Comparison of ENCODE assay signal across 28 mouse cellular contexts in the genomic region with DNA sequence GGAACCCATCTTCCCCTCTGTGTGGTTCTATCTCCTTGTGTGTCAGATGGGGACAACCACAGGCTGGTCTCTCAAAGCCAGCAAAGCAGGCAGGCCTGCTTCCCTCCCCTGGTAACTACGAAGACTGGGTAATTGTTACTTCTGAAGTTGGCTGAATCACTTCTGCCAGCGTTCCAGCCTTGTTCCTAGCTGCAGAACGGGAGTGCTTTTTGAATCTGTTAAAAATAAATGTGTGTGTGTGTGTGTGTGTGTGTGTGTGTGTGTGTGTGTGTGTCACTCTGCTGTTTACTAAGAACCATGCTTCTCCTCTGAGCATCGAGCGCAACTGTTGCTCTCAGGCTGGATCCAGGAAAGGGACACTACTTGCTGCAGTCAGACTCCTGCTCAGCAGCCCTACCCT. TPM values are rescaled to one million over a fixed set of nuclear protein-coding genes. Genes with fewer than 3 reads are reported as not detected.
DNase-seq lines count a peak whose midpoint lies in the region; ATAC-seq lines count a peak whose summit lies in the region.
"Had no signal": no experiment of that assay in that cellular context is flagged by ENCODE, and none has a peak within 500 bp of the region (broad histone marks: within the 10 kb centered on the region; RNA-seq: fewer than 3 reads in every experiment).

No protein-coding gene starts in this region.

- no peaks in the 10 kb centered on the region for H3K36me3 ChIP-seq in limb, embryonic 12.5 days
- H3K36me3 ChIP-seq: embryonic facial prominence, embryonic 12.5 days; heart, embryonic 15.5 days; hindbrain, embryonic 13.5 days; kidney, embryonic 15.5 days; liver, embryonic 12.5 days; midbrain, embryonic 13.5 days; neural tube, embryonic 12.5 days had no signal

- ATAC-seq in frontal cortex, adult (ENCODE audit: low TSS enrichment), result peak; percentile 66
- ATAC-seq in limb, embryonic 12.5 days (ENCODE audit: insufficient number of reproducible peaks, insufficient read depth, low FRiP score, low TSS enrichment, low read depth), result no peak
- no peak for ATAC-seq in megakaryocyte-erythroid progenitor cell, adult 5-6 weeks (replicated peaks; ENCODE audit: low FRiP score, low TSS enrichment, poor library complexity, severe bottlenecking)
- ATAC-seq: liver, embryonic 12.5 days; midbrain, embryonic 13.5 days had no signal

- H3K27me3 ChIP-seq in limb, embryonic 12.5 days, result no peaks in the 10 kb centered on the region
- H3K27me3 ChIP-seq: embryonic facial prominence, embryonic 12.5 days; hindbrain, embryonic 13.5 days; kidney, embryonic 15.5 days; midbrain, embryonic 13.5 days; neural tube, embryonic 12.5 days had no signal

- no peak overlapping the region for H3K4me3 ChIP-seq in limb, embryonic 12.5 days (replicated peaks)
- H3K4me3 ChIP-seq: embryonic facial prominence, embryonic 12.5 days; heart, embryonic 15.5 days; hindbrain, embryonic 13.5 days; kidney, embryonic 15.5 days; liver, embryonic 12.5 days; midbrain, embryonic 13.5 days; neural tube, embryonic 12.5 days had no signal

- H3K4me1 ChIP-seq in limb, embryonic 12.5 days (replicated peaks), result peaks cover 31% of the 10 kb centered on the region
- H3K4me1 ChIP-seq: kidney, embryonic 15.5 days; liver, embryonic 12.5 days; neural tube, embryonic 12.5 days had no signal

- no peaks in the 10 kb centered on the region for H3K9me3 ChIP-seq in limb, embryonic 12.5 days
- H3K9me3 ChIP-seq: embryonic facial prominence, embryonic 12.5 days; heart, embryonic 15.5 days; hindbrain, embryonic 13.5 days; kidney, embryonic 15.5 days; liver, embryonic 12.5 days; midbrain, embryonic 13.5 days; neural tube, embryonic 12.5 days had no signal

- DNase-seq in layer of hippocampus, adult 9-11 months, result peak; percentile 63
- DNase-seq in right cerebral cortex, postnatal 25 days, result peak; percentile 38
- DNase-seq in c-Kit-positive CD71-positive TER-119-positive erythroid progenitor cells, embryonic 14.5 days (ENCODE audit: low spot score), result no peak
- no peak for DNase-seq in retina, postnatal 1 day
- DNase-seq: adrenal gland, postnatal 36 days; cerebellum, adult 11-12 months; cerebellum, postnatal 14 days; heart, postnatal 36 days; kidney, adult 11 months; kidney, postnatal 36 days; thymus, postnatal 25 days had no signal

- H3K9ac ChIP-seq in limb, embryonic 12.5 days (replicated peaks), result no peak overlapping the region
- H3K9ac ChIP-seq: embryonic facial prominence, embryonic 12.5 days; heart, embryonic 15.5 days; hindbrain, embryonic 13.5 days; kidney, embryonic 15.5 days; liver, embryonic 12.5 days; midbrain, embryonic 13.5 days; neural tube, embryonic 12.5 days had no signal

- WGBS in limb, embryonic 12.5 days, result 78% methylated on average over 5 of the region's 5 CpGs

- no peak overlapping the region for H3K4me2 ChIP-seq in limb, embryonic 12.5 days
- H3K4me2 ChIP-seq: embryonic facial prominence, embryonic 12.5 days; heart, embryonic 15.5 days; hindbrain, embryonic 13.5 days; kidney, embryonic 15.5 days; liver, embryonic 12.5 days; midbrain, embryonic 13.5 days; neural tube, embryonic 12.5 days had no signal

- 0 out of 2 replicates have a peak overlapping the region, but pooled peaks have one; percentile 1 for H3K27ac ChIP-seq in limb, embryonic 12.5 days
- H3K27ac ChIP-seq: embryonic facial prominence, embryonic 12.5 days; heart, embryonic 15.5 days; hindbrain, embryonic 13.5 days; kidney, embryonic 15.5 days; liver, embryonic 12.5 days; midbrain, embryonic 13.5 days; neural tube, embryonic 12.5 days had no signal

RNA-seq across cellular contexts. Expression of a gene that starts 1.2 kb away (rescaled TPM):
- polyA plus RNA-seq in limb, embryonic 12.5 days (2016; fragmentation: Nextera tagmentation; extraction: Ambion mirVana), result 0.10 and 0.25 TPM in 2 replicates
- total RNA-seq in megakaryocyte-erythroid progenitor cell, adult 5-6 weeks (2014; fragmentation: Nextera tagmentation), result not detected in 2 replicates
- total RNA-seq in megakaryocyte-erythroid progenitor cell, adult 5-6 weeks (2017), result not detected in 2 replicates
- total RNA-seq: gastrocnemius, adult 8-10 months; megakaryocyte, adult 5-6 weeks; MEL had no signal
- polyA plus RNA-seq: forebrain, embryonic 11.5 days; spleen, adult 2 months had no signal

RNA-seq across cellular contexts. Expression of a gene that starts 21.6 kb away (rescaled TPM):
- polyA plus RNA-seq in limb, embryonic 12.5 days (2016; fragmentation: Nextera tagmentation; extraction: Ambion mirVana), result 0.52 and 0.75 TPM in 2 replicates
- not detected in 2 replicates for total RNA-seq in megakaryocyte-erythroid progenitor cell, adult 5-6 weeks (2014; fragmentation: Nextera tagmentation)
- not detected in 2 replicates for total RNA-seq in megakaryocyte-erythroid progenitor cell, adult 5-6 weeks (2017)
- total RNA-seq: megakaryocyte, adult 5-6 weeks; MEL had no signal
- polyA plus RNA-seq: C2C12; spleen, adult 2 months; stomach, embryonic 14.5 days had no signal

Comparison
In these comparisons a context has a peak if more than half of its experiments do, and no peak if none do; other contexts are left out.
1. DNase-seq: peak in layer of hippocampus, adult 9-11 months (single experiment) and right cerebral cortex, postnatal 25 days (single experiment); none in c-Kit-positive CD71-positive TER-119-positive erythroid progenitor cells, embryonic 14.5 days (single experiment) and retina, postnatal 1 day (single experiment).